25 mouse cellular contexts compared by ENCODE assay signal in the genomic region with DNA sequence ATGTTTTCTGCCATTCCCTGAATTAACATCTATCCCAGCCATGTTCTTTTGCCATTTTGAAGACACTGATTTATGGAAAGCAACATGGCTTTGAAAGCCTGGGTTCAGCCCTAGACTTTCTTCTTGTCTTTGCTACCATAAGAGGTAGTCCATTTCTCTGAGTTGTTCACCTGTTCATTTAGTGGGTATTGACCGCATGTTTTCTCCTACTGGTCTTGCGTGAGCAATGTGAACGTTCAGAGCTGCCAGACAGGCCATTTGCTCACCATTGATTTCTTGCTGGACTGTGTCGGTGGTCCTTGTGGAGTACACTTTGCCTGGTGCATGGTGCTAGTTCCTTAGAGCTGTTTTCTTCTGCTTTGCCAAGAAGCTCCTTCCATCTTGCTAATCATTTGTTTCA. TPM values are rescaled to one million over a fixed set of nuclear protein-coding genes. Genes with fewer than 3 reads are reported as not detected.
DNase-seq lines count a peak whose midpoint lies in the region; ATAC-seq and TF ChIP-seq lines count a peak whose summit lies in the region.
"Had no signal": no experiment of that assay in that cellular context is flagged by ENCODE, and none has a peak within 500 bp of the region (broad histone marks: within the 10 kb centered on the region; RNA-seq: fewer than 3 reads in every experiment).

No protein-coding gene starts in this region.

- no peak for TF ChIP-seq CTCF in liver, adult 2 months (IDR thresholded peaks at IDR 0.05; ENCODE audit: low read depth, low read length)

- 83% methylated on average over 4 of the region's 4 CpGs for WGBS in kidney, embryonic 15.5 days
- 18% methylated on average over 4 of the region's 4 CpGs for WGBS in liver, adult 2 months
- 85% methylated on average over 4 of the region's 4 CpGs for WGBS in liver, embryonic 11.5 days

- H3K4me1 ChIP-seq in kidney, embryonic 15.5 days: peaks cover 30% of the 10 kb centered on the region
- peaks cover 21% of the 10 kb centered on the region for H3K4me1 ChIP-seq in liver, adult 2 months (ENCODE audit: control insufficient read depth, insufficient read depth, low read length)
- H3K4me1 ChIP-seq in liver, embryonic 11.5 days (replicated peaks; ENCODE audit: control insufficient read depth, insufficient read depth, low read length): no peaks in the 10 kb centered on the region
- H3K4me1 ChIP-seq: forebrain, embryonic 15.5 days had no signal

- peak; percentile 70 for DNase-seq in heart, adult 11 months
- no peak for DNase-seq in heart, postnatal 10 days
- DNase-seq in kidney, postnatal 25 days: no peak
- peak; percentile 55 for DNase-seq in liver, adult 2 months (ENCODE audit: extremely low read depth, low read depth, low spot score)
- DNase-seq in liver, embryonic 11.5 days (ENCODE audit: low spot score): no peak
- DNase-seq: adrenal gland, adult 8-10 months; adrenal gland, postnatal 25 days; cerebellum, adult 11-12 months; cerebellum, adult 8-10 months; cerebellum, postnatal 10 days; cerebellum, postnatal 36 days; embryo, embryonic 11 days; gastrocnemius, postnatal 25 days; heart, adult 2 months; heart, postnatal 36 days had no signal

- H3K27me3 ChIP-seq in kidney, embryonic 15.5 days: no peaks in the 10 kb centered on the region
- no peaks in the 10 kb centered on the region for H3K27me3 ChIP-seq in liver, adult 2 months (ENCODE audit: control insufficient read depth, insufficient read depth, low read length)
- no peaks in the 10 kb centered on the region for H3K27me3 ChIP-seq in liver, embryonic 11.5 days (replicated peaks; ENCODE audit: control insufficient read depth, insufficient read depth, low read length)
- H3K27me3 ChIP-seq: embryonic facial prominence, embryonic 13.5 days; forebrain, embryonic 12.5 days; forebrain, embryonic 15.5 days had no signal

- ATAC-seq in kidney, embryonic 15.5 days (replicated peaks; ENCODE audit: low FRiP score): no peak
- no peak for ATAC-seq in liver, embryonic 11.5 days (replicated peaks; ENCODE audit: low FRiP score)
- ATAC-seq: activated CD4-positive, CD25-positive, alpha-beta regulatory T cell, adult 4 months; forebrain, embryonic 15.5 days; hindbrain, postnatal 0 days had no signal

- H3K79me2 ChIP-seq in liver, adult 2 months (ENCODE audit: control insufficient read depth, insufficient read depth, low read length): peaks cover 16% of the 10 kb centered on the region

- no peak overlapping the region for H3K9ac ChIP-seq in kidney, embryonic 15.5 days
- H3K9ac ChIP-seq in liver, adult 2 months (ENCODE audit: low read depth, low read length): no peak overlapping the region
- H3K9ac ChIP-seq in liver, embryonic 11.5 days (ENCODE audit: low read depth, low read length): no peak overlapping the region
- H3K9ac ChIP-seq: embryonic facial prominence, embryonic 13.5 days; forebrain, embryonic 12.5 days; forebrain, embryonic 15.5 days; hindbrain, embryonic 14.5 days had no signal

- no peak for TF ChIP-seq POLR2A in liver, adult 2 months (IDR thresholded peaks at IDR 0.05; ENCODE audit: extremely low read depth, insufficient read depth, low read length)

- no peaks in the 10 kb centered on the region for H3K36me3 ChIP-seq in kidney, embryonic 15.5 days
- no peaks in the 10 kb centered on the region for H3K36me3 ChIP-seq in liver, adult 2 months (ENCODE audit: control insufficient read depth, insufficient read depth, low read length)
- no peaks in the 10 kb centered on the region for H3K36me3 ChIP-seq in liver, embryonic 11.5 days (ENCODE audit: control insufficient read depth, insufficient read depth, low read length)
- H3K36me3 ChIP-seq: embryonic facial prominence, embryonic 10.5 days; embryonic facial prominence, embryonic 13.5 days; forebrain, embryonic 12.5 days; forebrain, embryonic 15.5 days had no signal

- no peak overlapping the region for H3K4me2 ChIP-seq in kidney, embryonic 15.5 days
- H3K4me2 ChIP-seq in liver, embryonic 11.5 days: no peak overlapping the region
- H3K4me2 ChIP-seq: embryonic facial prominence, embryonic 13.5 days; forebrain, embryonic 12.5 days; forebrain, embryonic 15.5 days; heart, embryonic 11.5 days; hindbrain, embryonic 14.5 days had no signal

- H3K9me3 ChIP-seq in kidney, embryonic 15.5 days (replicated peaks): no peaks in the 10 kb centered on the region
- no peaks in the 10 kb centered on the region for H3K9me3 ChIP-seq in liver, embryonic 11.5 days (ENCODE audit: control insufficient read depth, low read length)
- H3K9me3 ChIP-seq: embryonic facial prominence, embryonic 10.5 days; embryonic facial prominence, embryonic 13.5 days; forebrain, embryonic 12.5 days; forebrain, embryonic 15.5 days had no signal

- intact Hi-C loops in heart, postnatal 10 days (cut with DNase I): no loop called here

- H3K4me3 ChIP-seq in kidney, embryonic 15.5 days (replicated peaks): no peak overlapping the region
- H3K4me3 ChIP-seq in liver, adult 2 months (ENCODE audit: insufficient read depth, low read depth, low read length): no peak overlapping the region
- no peak overlapping the region for H3K4me3 ChIP-seq in liver, embryonic 11.5 days (ENCODE audit: low read depth, low read length)
- H3K4me3 ChIP-seq: embryonic facial prominence, embryonic 10.5 days; embryonic facial prominence, embryonic 13.5 days; erythroblast, embryonic 14.5 days; forebrain, embryonic 12.5 days; forebrain, embryonic 15.5 days; heart, adult 2 months had no signal

- 0 out of 2 replicates have a peak overlapping the region, but pooled peaks have one; percentile 28 for H3K27ac ChIP-seq in kidney, embryonic 15.5 days
- peak overlapping the region; percentile 28 for H3K27ac ChIP-seq in liver, adult 2 months (replicated peaks; ENCODE audit: insufficient read depth, low read depth, low read length)
- no peak overlapping the region for H3K27ac ChIP-seq in liver, embryonic 11.5 days (ENCODE audit: low read depth, low read length)
- H3K27ac ChIP-seq: embryonic facial prominence, embryonic 10.5 days; embryonic facial prominence, embryonic 13.5 days; forebrain, embryonic 12.5 days; forebrain, embryonic 15.5 days; heart, adult 2 months; hindbrain, embryonic 14.5 days; hindbrain, postnatal 0 days had no signal

RNA-seq across cellular contexts. Expression of gene Gng12, which starts 27.7 kb away (rescaled TPM):
- 10 to 100 TPM; 63.9 to 66.8 TPM for total RNA-seq in heart, postnatal 10 days (2021)
- 95.7 and 105 TPM in 2 replicates for polyA plus RNA-seq in kidney, embryonic 15.5 days (2015; fragmentation: Nextera tagmentation; extraction: Ambion mirVana)
- total RNA-seq in liver, adult 2 months (2014; rRNA removed): 24.4 and 28.7 TPM in 2 replicates
- polyA plus RNA-seq in liver, adult 2 months (2012; rRNA removed): 14.1 and 18.7 TPM in 2 replicates
- 51.5 and 59.6 TPM in 2 replicates for polyA plus RNA-seq in liver, embryonic 11.5 days (2014; fragmentation: Nextera tagmentation; extraction: Ambion mirVana)

Comparison
In these comparisons a context has a peak if more than half of its experiments do, and no peak if none do; other contexts are left out.
1. DNase-seq: peak in heart, adult 11 months (single experiment) and liver, adult 2 months (single experiment); none in heart, postnatal 10 days (0 of 2), kidney, postnatal 25 days (0 of 2) and liver, embryonic 11.5 days (single experiment).